Mouse (Mus musculus): Measurements from ENCODE around the gene Foxp1. TPM values are rescaled to one million over a fixed set of nuclear protein-coding genes. Genes with fewer than 3 reads are reported as not detected.
A peak's percentile ranks its signal among the peaks of the same experiment; 100 is the strongest.

The Foxp1 gene
- polyA plus RNA-seq, 1 experiment from 2014 or later = 96.6 TPM

DNA sequence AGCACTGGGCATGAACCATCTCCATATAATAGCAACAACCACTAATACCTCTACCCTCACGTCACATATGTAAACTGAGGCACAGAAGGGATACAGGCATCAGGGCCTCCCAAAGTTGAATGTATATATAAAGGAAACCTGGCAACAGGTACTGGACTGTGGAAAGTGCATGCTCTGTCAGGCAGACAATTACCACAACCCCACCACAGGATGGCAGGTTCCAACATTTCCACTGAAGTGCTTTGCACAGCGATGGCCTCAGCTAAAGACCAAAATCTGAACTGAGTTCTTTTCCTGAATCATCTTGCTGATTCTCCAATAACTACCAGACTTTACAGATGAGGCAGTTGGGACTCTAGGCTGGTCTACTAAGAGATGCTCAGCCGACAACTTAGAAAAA, 217.3 kb downstream of the Foxp1 start:
- Histone ChIP-seq H3K27me3 (no peaks in the 10 kb centered on the region), H3K4me2 (replicated peaks) (no peak overlapping the region), H3K9me3 (no peaks in the 10 kb centered on the region), H3K9ac (replicated peaks) (no peak overlapping the region), H3K36me3 (no peaks in the 10 kb centered on the region), H3K27ac (replicated peaks) (no peak overlapping the region), H3K4me1 (peaks cover 4% of the 10 kb centered on the region), H3K4me3 (no peak overlapping the region)
- 89% methylated on average over 3 of the region's 3 CpGs for WGBS
- ATAC-seq (ENCODE audit: low FRiP score, low read depth) = no peak

- Histone ChIP-seq H3K9ac (replicated peaks) (no peak overlapping the region), H3K27me3 (no peaks in the 10 kb centered on the region), H3K36me3 (no peaks in the 10 kb centered on the region), H3K4me1 (no peaks in the 10 kb centered on the region), H3K4me3 (no peak overlapping the region), H3K9me3 (no peaks in the 10 kb centered on the region), H3K4me2 (replicated peaks) (no peak overlapping the region), H3K27ac (replicated peaks) (no peak overlapping the region)
- no peak for ATAC-seq (ENCODE audit: low FRiP score, low read depth)
- WGBS = 86% methylated on average over 6 of the region's 6 CpGs
Observed at GRCm38 (mm10) chr6:99302662-99303435, 219.7 kb downstream of the Foxp1 start.

DNA sequence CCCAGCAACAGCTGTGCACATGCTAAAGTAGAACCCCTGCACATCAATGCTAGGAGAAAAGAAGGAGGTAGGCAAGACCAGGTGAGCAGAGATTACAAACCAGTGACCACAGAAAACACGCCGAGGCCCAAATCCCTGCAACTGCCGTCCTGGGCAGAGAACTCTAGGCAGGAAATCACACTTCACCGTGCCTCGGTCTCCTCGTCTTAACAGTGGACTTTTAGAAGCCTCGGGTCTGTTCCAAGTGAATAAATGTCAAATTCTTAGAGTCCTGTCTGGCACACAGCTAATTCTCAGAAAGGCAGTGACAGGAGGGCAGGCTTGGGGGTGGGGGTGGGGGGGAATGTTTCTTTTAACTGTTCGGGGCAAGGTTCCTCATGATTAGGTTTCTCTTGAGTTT, 220.6 kb downstream of the Foxp1 start:
- no peak for ATAC-seq (ENCODE audit: low FRiP score, low read depth)
- Histone ChIP-seq H3K9ac (replicated peaks) (no peak overlapping the region), H3K4me3 (no peak overlapping the region), H3K4me1 (no peaks in the 10 kb centered on the region), H3K27ac (replicated peaks) (no peak overlapping the region), H3K27me3 (no peaks in the 10 kb centered on the region), H3K9me3 (no peaks in the 10 kb centered on the region), H3K36me3 (no peaks in the 10 kb centered on the region), H3K4me2 (replicated peaks) (no peak overlapping the region)
- 89% methylated on average over 8 of the region's 8 CpGs for WGBS

- Histone ChIP-seq H3K36me3 (no peaks in the 10 kb centered on the region), H3K9ac (replicated peaks) (no peak overlapping the region), H3K9me3 (no peaks in the 10 kb centered on the region), H3K4me1 (no peaks in the 10 kb centered on the region), H3K27ac (replicated peaks) (no peak overlapping the region), H3K4me3 (no peak overlapping the region), H3K4me2 (replicated peaks) (no peak overlapping the region), H3K27me3 (no peaks in the 10 kb centered on the region)
- ATAC-seq (ENCODE audit: low FRiP score, low read depth) = no peak
- 94% methylated on average over 6 of the region's 6 CpGs for WGBS
Observed at GRCm38 (mm10) chr6:99300235-99300634, 222.3 kb downstream of the Foxp1 start.

DNA sequence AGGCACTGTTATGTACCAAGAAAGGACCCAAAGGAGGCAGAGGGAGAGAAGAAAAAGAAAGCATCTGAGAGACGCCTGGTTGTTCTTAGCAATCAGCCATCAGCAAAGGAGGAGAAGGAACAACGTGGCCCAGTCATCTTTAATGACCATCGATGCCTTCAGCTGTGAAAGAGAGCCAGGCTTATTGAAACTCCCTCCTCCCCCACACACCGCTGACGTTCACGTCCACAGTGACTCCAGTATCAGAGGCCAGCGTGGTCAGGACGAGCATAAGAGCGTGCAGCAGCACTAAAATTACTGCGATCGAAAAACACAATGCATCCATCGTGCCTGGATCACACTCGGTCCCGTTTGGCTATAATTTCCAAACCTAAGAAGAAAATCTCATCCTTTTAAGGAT, 223.3 kb downstream of the Foxp1 start:
- H3K9ac ChIP-seq (replicated peaks) = no peak overlapping the region
- WGBS = 84% methylated on average over 14 of the region's 14 CpGs
- no peaks in the 10 kb centered on the region for H3K9me3 ChIP-seq
- no peak for ATAC-seq (ENCODE audit: low FRiP score, low read depth)
- H3K4me1 ChIP-seq = no peaks in the 10 kb centered on the region
- no peaks in the 10 kb centered on the region for H3K36me3 ChIP-seq
- H3K4me3 ChIP-seq = no peak overlapping the region
- no peak overlapping the region for H3K27ac ChIP-seq (replicated peaks)
- H3K27me3 ChIP-seq = no peaks in the 10 kb centered on the region
- H3K4me2 ChIP-seq (replicated peaks) = no peak overlapping the region

DNA sequence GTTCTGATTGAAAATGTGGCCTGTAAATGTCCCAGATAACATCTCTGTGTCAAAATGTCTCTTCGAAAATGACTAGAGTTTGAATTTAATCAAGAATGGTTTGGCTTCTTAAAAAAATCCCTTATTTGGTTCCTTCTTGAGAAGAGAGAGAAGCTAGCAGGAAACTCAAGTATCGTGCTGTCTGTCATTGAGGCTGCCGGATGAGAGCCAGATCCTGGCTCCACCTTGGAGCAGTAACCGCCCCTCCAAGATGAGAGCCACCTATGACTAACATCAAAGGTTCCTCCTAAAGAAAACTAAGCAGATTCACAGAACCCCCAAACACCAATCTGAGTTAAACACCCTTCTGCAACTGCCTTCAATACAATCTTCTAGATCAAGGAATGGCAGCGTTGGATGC, 225.0 kb downstream of the Foxp1 start:
- Histone ChIP-seq H3K9me3 (no peaks in the 10 kb centered on the region), H3K27ac (replicated peaks) (no peak overlapping the region), H3K9ac (replicated peaks) (no peak overlapping the region), H3K4me1 (no peaks in the 10 kb centered on the region), H3K4me2 (replicated peaks) (no peak overlapping the region), H3K36me3 (no peaks in the 10 kb centered on the region), H3K27me3 (no peaks in the 10 kb centered on the region), H3K4me3 (no peak overlapping the region)
- 89% methylated on average over 5 of the region's 5 CpGs for WGBS
- ATAC-seq (ENCODE audit: low FRiP score, low read depth) = no peak

DNA sequence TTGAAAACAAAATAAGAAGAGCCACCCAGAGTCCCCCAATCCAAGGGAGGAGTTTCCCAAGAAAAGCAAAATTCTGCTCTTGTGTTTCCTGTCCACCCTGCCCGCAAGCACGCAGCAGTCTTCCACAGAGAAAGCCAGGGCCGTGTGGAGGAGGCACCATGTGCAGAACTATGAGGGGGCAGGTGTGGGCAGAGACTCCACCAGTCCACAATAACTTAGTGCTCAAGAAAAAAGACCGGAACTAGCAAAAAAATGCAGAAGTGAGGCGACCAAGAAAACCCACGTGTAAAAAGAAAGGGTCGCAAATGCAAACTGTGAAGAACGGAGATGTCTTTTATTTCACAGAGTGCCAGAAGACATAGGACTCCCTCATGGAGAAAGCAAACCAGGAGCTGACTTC, 227.0 kb downstream of the Foxp1 start:
- H3K4me1 ChIP-seq = no peaks in the 10 kb centered on the region
- ATAC-seq (ENCODE audit: low FRiP score, low read depth) = no peak
- H3K9me3 ChIP-seq = no peaks in the 10 kb centered on the region
- WGBS = 90% methylated on average over 8 of the region's 8 CpGs
- no peak overlapping the region for H3K27ac ChIP-seq (replicated peaks)
- no peaks in the 10 kb centered on the region for H3K36me3 ChIP-seq
- no peak overlapping the region for H3K4me3 ChIP-seq
- no peaks in the 10 kb centered on the region for H3K27me3 ChIP-seq
- no peak overlapping the region for H3K9ac ChIP-seq (replicated peaks)
- H3K4me2 ChIP-seq (replicated peaks) = no peak overlapping the region

DNA sequence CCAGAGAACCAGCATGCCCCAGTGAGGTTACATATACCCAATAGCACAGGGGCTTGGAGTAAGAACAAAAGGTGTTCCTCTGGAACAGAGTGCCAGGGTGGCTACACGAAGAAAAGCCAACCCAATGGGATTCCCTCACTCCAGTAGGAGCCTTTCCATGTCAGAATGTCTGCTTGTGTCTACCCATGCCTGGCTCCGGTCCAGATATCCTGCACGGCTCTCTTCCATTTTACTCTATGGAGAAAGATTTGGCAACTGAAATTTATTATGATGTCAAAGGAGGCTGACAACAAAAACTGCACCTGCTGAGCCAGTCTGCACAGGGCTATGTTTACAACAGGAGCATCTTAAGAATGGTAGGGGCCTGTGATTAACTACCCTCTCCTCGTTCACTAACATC, 233.3 kb downstream of the Foxp1 start:
- Histone ChIP-seq H3K4me3 (no peak overlapping the region), H3K4me2 (replicated peaks) (no peak overlapping the region)
- WGBS = 84% methylated on average over 4 of the region's 4 CpGs

DNA sequence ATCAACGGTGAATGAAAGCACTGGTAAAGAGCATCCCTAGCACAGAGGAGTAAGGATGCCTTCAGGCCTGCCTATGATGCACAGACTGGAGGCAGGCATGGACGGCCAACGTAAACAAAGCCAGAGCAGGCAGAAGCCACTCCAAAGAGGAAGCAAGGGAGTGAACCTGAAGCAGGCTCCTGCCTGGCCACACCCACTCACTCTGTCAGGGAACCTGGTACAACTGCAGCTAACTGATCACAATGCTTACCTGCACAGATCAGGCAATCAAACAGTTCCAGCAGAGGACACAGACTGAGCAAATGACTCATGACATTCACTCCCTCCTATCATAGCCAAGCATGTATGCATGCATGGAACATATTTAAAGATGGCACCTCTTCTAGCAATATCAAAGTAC, 237.5 kb downstream of the Foxp1 start:
- H3K9me3 ChIP-seq = no peaks in the 10 kb centered on the region
- no peak overlapping the region for H3K4me3 ChIP-seq
- 61% methylated on average over 3 of the region's 3 CpGs for WGBS
- H3K4me1 ChIP-seq = peaks cover 14% of the 10 kb centered on the region
- H3K27ac ChIP-seq (replicated peaks) = no peak overlapping the region
- H3K36me3 ChIP-seq = no peaks in the 10 kb centered on the region
- no peak overlapping the region for H3K4me2 ChIP-seq (replicated peaks)
- ATAC-seq (ENCODE audit: low FRiP score, low read depth) = no peak
- H3K27me3 ChIP-seq = peaks cover 5% of the 10 kb centered on the region; the same call in 1 of the 2 replicates
- no peak overlapping the region for H3K9ac ChIP-seq (replicated peaks)

More for the DNA sequence above, 233.3 kb downstream of the Foxp1 start:
- H3K9ac ChIP-seq (replicated peaks) = no peak overlapping the region
- ATAC-seq (ENCODE audit: low FRiP score, low read depth) = no peak
- peaks cover 4% of the 10 kb centered on the region; the same call in 1 of the 2 replicates for H3K27me3 ChIP-seq
- H3K4me1 ChIP-seq = peaks cover 4% of the 10 kb centered on the region; the same call in 1 of the 2 replicates
- H3K9me3 ChIP-seq = no peaks in the 10 kb centered on the region
- no peaks in the 10 kb centered on the region for H3K36me3 ChIP-seq
- H3K27ac ChIP-seq (replicated peaks) = no peak overlapping the region

DNA sequence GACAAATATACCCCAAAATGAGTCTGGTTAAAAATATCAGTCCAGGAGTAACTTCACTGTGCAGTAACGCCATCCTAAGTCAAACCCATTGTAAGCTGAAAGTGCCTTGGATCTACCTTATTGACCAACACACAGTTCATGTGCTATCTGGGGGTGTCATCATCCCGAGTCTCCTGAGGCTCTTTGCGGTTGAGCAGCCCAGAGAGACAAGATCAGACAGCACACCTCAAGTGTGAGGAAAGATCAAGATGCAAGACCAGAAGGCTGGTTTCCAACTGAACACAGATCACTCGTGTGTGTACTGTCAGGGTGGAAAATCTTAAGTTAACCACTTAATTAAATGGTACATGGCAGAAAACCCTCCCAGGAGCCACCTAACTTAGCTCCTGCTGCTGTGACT, 238.5 kb downstream of the Foxp1 start:
- Histone ChIP-seq H3K9ac (replicated peaks) (no peak overlapping the region), H3K9me3 (no peaks in the 10 kb centered on the region), H3K4me1 (peaks cover 14% of the 10 kb centered on the region), H3K4me2 (replicated peaks) (no peak overlapping the region), H3K27ac (replicated peaks) (no peak overlapping the region), H3K36me3 (no peaks in the 10 kb centered on the region), H3K27me3 (peaks cover 5% of the 10 kb centered on the region; the same call in 1 of the 2 replicates), H3K4me3 (no peak overlapping the region)
- 77% methylated on average over 4 of the region's 4 CpGs for WGBS
- ATAC-seq (ENCODE audit: low FRiP score, low read depth) = no peak

GRCm38 (mm10) chr6:99282866-99283657, 239.5 kb downstream of the Foxp1 start:
- no peaks in the 10 kb centered on the region for H3K36me3 ChIP-seq
- no peak overlapping the region for H3K27ac ChIP-seq (replicated peaks)
- peaks cover 5% of the 10 kb centered on the region; the same call in 1 of the 2 replicates for H3K27me3 ChIP-seq
- H3K9me3 ChIP-seq = no peaks in the 10 kb centered on the region
- peak; percentile 68 for ATAC-seq (ENCODE audit: low FRiP score, low read depth)
- H3K9ac ChIP-seq (replicated peaks) = no peak overlapping the region
- no peak overlapping the region; the same call in 1 of the 2 replicates for H3K4me2 ChIP-seq (replicated peaks)
- peaks cover 14% of the 10 kb centered on the region for H3K4me1 ChIP-seq
- H3K4me3 ChIP-seq = no peak overlapping the region
- 45% methylated on average over 15 of the region's 15 CpGs for WGBS

GRCm38 (mm10) chr6:99281433-99281832, 241.1 kb downstream of the Foxp1 start:
- 96% methylated on average over 9 of the region's 9 CpGs for WGBS
- no peak for ATAC-seq (ENCODE audit: low FRiP score, low read depth)
- H3K4me3 ChIP-seq = no peak overlapping the region
- H3K27ac ChIP-seq (replicated peaks) = no peak overlapping the region
- H3K36me3 ChIP-seq = no peaks in the 10 kb centered on the region
- peaks cover 14% of the 10 kb centered on the region for H3K4me1 ChIP-seq
- no peak overlapping the region for H3K9ac ChIP-seq (replicated peaks)
- H3K9me3 ChIP-seq = no peaks in the 10 kb centered on the region
- no peak overlapping the region for H3K4me2 ChIP-seq (replicated peaks)
- peaks cover 5% of the 10 kb centered on the region; the same call in 1 of the 2 replicates for H3K27me3 ChIP-seq
